Mouse (Mus musculus): ENCODE measurements around the gene Gmcl1.

The Gmcl1 gene

GRCm38 (mm10) chr6:86733183-86733876 lies at the start of gene Gmcl1:
Gmcl1 (minus strand) TSS chr6:86733383.
- peak; percentile 93 to 96 for DNase-seq

- peak in 1 of 2 experiments; percentile 45 for DNase-seq
Observed at GRCm38 (mm10) chr6:86782342-86782741, 49.2 kb upstream of the Gmcl1 start.

- no peak for DNase-seq
Observed at GRCm38 (mm10) chr6:86781361-86781957, 48.3 kb upstream of the Gmcl1 start.

GRCm38 (mm10) chr6:86778910-86779594 lies 45.9 kb upstream of the Gmcl1 start:
- no peak for DNase-seq

- no peak for DNase-seq
Observed at GRCm38 (mm10) chr6:86777181-86777580, 44.0 kb upstream of the Gmcl1 start.

- no peak for DNase-seq
Observed at GRCm38 (mm10) chr6:86776706-86777071, 43.5 kb upstream of the Gmcl1 start.

- DNase-seq: peak; percentile 39 to 42
Observed at GRCm38 (mm10) chr6:86776001-86776705, 43.0 kb upstream of the Gmcl1 start.

GRCm38 (mm10) chr6:86774937-86775336 lies 41.8 kb upstream of the Gmcl1 start:
- DNase-seq: no peak

GRCm38 (mm10) chr6:86773830-86774229 lies 40.6 kb upstream of the Gmcl1 start:
- DNase-seq: no peak

- DNase-seq: peak in 1 of 2 experiments; percentile 33
Observed at GRCm38 (mm10) chr6:86772631-86773030, 39.4 kb upstream of the Gmcl1 start.

GRCm38 (mm10) chr6:86768938-86769337 lies 35.8 kb upstream of the Gmcl1 start:
- no peak for DNase-seq

- no peak for DNase-seq
Observed at GRCm38 (mm10) chr6:86768186-86768776, 35.1 kb upstream of the Gmcl1 start.

- no peak for DNase-seq
Observed at GRCm38 (mm10) chr6:86767465-86767864, 34.3 kb upstream of the Gmcl1 start.

GRCm38 (mm10) chr6:86765637-86766059 lies 32.5 kb upstream of the Gmcl1 start:
- peak; percentile 58 to 86 for DNase-seq

- DNase-seq: peak; percentile 21 to 30
Observed at GRCm38 (mm10) chr6:86754105-86754863, 21.1 kb upstream of the Gmcl1 start.

GRCm38 (mm10) chr6:86752843-86753485 lies 19.8 kb upstream of the Gmcl1 start:
- no peak for DNase-seq

- DNase-seq: no peak
Observed at GRCm38 (mm10) chr6:86750961-86751360, 17.8 kb upstream of the Gmcl1 start.

GRCm38 (mm10) chr6:86749817-86750216 lies 16.6 kb upstream of the Gmcl1 start:
- no peak for DNase-seq

GRCm38 (mm10) chr6:86747171-86747570 lies 14.0 kb upstream of the Gmcl1 start:
- DNase-seq: peak; percentile 33 to 68

- no peak for DNase-seq
Observed at GRCm38 (mm10) chr6:86740652-86741051, 7.5 kb upstream of the Gmcl1 start.

GRCm38 (mm10) chr6:86736830-86737229 lies 3.6 kb upstream of the Gmcl1 start:
- no peak for DNase-seq

- no peak for DNase-seq
Observed at GRCm38 (mm10) chr6:86736313-86736712, 3.1 kb upstream of the Gmcl1 start.
